Mouse (Mus musculus) frontal cortex, postnatal 14 days (tissue): Measurements from ENCODE around the gene Il17ra.

Experiments
- DNase-seq, 2 experiments: peaks; one replicate each; pipeline ENCODE4 v3.0.0; 2022; ENCODE audit warnings: low spot score in 2 of 2

Il17ra gene

DNA sequence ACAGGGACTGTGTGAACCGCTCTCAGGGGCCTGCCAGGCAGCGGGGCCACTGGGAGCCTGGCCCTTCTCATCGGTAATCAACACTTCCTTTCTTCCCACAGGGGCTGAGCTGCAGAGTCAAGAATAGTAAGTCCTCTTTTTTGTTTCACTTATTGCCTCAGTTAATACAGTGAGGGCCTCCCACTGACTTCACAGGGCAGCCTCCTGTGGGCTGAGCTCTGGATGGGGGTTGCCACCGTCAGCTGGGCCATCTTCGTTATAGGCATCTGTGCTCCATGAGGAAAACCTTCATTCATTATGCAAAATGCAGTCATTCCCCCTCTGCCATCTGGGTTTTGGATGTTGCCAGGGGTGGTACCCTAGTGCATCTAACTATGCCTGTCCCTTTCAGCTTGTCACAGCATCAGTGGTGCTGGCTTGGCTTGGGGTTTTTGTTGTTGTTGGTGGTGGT lies 9.0 kb downstream of the Il17ra start:
- DNase-seq: no peak

DNA sequence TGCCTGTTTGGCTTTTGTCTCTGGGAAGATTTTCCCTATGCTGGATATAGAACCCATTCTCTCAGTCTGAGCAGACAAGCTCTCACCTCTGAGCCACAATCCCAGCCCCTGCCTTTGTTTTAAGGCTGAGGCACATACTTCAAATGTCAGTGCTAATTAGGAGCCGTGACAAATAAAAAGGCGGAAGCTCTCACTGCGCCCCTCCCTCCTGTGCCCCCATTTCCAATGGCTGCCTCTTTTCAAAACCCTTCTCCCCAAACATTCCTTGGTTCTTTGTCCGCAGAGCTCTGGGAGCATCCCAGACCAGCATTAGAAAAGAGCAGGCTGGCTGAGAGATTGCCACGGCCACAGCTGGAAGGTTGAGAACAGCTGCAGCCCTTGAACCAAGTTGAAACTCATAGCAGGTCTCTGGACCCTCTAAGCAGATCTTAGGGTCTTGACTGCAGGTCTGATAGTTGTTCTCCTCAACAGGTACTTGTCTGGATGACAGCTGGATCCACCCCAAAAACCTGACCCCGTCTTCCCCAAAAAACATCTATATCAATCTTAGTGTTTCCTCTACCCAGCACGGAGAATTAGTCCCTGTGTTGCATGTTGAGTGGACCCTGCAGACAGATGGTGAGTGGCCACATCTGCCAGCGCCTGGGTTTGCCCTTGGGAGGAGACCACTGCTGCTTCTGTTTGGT lies 9.6 kb downstream of the Il17ra start:
- no peak for DNase-seq

DNA sequence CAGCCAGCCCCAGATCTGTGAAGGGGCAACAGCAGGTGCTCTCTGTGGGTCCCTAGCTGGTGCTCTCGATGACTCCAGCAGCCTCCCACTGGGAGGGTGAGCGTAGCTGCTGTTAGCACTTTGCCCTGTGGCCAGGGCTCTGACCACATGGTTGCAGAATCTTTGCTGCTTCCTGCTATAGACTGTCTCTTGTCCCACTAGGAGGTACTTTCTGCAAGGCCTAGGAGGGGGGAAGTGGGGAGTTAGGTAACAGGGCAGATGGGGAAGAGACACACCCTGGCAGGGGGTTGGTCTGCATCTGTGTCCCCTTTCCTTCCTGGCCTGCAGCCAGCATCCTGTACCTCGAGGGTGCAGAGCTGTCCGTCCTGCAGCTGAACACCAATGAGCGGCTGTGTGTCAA lies 10.4 kb downstream of the Il17ra start:
- DNase-seq: no peak

DNA sequence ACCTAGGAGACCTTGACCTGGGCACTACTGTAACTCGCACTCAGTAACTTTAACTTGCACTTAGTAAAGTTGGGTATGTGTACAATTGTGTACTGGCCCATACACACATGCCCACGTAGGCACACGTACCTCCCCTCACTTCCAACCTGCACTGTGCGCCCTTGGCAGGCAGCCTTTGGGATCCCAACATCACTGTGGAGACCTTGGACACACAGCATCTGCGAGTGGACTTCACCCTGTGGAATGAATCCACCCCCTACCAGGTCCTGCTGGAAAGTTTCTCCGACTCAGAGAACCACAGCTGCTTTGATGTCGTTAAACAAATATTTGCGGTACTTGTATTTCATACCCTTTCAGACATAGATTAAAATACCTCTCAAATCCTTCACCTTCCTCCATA lies 12.2 kb downstream of the Il17ra start:
- no peak for DNase-seq

DNA sequence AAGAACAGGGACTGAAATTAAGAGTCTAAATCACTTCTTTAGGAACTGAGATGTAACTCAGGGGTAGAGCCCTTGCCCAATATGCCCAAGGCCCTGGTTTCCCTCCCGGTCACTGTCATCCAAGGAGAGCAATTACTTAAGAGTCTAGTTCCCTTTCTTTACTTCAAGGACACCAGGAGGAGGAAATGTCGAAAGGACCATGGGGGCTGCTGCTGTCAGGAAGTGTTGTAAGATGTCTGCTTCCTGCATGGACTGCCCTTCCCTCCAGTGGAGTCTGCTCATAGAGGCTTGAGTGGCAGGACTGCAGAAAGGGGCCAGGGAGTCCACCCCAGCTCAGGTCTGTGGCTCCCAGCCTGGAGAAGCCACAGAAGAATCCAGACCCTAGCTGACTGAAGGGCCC lies 16.3 kb downstream of the Il17ra start:
- DNase-seq: no peak

DNA sequence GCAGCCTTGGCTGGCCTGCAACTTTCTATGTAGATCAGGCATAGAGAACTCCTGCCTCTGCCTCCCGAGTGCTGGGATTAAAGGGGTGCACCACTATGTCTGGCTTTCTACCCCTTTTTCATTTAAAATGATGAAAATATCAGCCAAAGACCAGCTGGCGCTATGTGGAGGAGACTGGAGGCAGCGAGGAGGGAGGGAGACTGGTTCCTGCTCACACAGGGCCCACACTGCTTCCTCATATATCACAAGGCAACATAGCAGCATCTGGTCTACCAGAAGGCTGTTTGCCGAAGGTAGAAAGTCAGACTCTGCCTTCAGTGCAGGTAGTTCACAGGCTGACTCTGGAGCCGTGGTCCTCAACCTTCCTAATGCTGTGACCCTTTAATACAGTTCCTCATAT lies 17.3 kb downstream of the Il17ra start:
- DNase-seq: no peak

DNA sequence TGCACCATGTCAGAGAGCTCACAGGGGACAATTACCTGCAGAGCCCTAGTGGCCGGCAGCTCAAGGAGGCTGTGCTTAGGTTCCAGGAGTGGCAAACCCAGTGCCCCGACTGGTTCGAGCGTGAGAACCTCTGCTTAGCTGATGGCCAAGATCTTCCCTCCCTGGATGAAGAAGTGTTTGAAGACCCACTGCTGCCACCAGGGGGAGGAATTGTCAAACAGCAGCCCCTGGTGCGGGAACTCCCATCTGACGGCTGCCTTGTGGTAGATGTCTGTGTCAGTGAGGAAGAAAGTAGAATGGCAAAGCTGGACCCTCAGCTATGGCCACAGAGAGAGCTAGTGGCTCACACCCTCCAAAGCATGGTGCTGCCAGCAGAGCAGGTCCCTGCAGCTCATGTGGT lies 18.5 kb downstream of the Il17ra start:
- DNase-seq: no peak

DNA sequence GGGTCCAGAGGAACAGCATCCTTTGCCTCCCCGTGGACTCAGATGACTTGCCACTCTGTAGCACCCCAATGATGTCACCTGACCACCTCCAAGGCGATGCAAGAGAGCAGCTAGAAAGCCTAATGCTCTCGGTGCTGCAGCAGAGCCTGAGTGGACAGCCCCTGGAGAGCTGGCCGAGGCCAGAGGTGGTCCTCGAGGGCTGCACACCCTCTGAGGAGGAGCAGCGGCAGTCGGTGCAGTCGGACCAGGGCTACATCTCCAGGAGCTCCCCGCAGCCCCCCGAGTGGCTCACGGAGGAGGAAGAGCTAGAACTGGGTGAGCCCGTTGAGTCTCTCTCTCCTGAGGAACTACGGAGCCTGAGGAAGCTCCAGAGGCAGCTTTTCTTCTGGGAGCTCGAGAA lies 19.0 kb downstream of the Il17ra start:
- no peak for DNase-seq

DNA sequence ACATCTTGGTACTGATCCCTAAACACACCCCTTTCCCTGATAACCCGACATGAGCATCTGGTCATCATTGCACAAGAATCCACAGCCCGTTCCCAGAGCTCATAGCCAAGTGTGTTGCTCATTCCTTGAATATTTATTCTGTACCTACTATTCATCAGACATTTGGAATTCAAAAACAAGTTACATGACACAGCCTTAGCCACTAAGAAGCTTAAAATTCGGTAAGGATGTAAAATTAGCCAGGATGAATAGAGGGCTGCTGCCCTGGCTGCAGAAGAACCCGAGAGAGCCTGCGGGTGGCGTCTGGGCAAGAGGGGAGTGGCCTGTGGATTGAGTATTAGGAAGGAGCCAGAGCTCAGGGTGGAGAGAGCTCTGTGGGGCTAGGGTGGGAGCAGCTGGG lies 19.7 kb downstream of the Il17ra start:
- DNase-seq: no peak

DNA sequence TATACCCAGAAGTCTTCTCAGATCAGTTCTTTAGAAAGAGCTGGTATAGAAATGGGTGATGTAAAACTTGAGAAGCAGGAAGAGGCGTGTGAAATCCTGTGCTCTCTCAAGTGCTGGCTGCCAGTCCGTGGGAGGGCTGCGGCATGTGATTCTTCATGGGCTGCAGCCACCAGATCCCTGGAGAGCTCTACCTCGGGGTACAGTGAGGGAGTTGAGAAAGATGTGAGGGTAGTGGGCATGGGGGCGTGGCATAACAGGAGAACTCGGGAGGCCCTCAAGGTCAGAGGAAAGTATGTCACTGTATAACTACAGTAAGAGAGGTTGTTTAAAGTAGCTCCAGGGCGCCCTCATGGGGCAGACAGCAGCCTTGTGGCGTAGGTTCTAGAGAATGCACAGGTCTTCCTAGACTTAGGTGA lies 20.2 kb downstream of the Il17ra start:
- no peak for DNase-seq

DNA sequence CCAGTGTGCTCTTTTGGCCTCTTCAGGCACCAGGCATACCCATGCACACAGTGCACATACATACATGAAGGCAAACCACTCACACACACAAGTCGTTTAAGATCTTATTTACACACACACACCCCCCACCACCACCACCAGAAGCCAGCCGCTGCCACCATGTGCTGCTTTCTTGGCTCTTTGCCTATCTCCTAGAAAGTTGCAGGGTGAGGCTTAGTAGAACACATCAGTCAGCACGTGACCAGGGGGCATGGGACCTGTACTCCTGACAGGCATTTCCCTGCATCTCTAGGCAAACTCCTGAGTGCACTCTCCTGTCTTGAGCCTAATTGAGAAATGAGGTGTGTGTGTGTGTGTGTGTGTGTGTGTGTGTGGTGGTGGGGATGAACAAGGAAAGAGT lies 22.0 kb downstream of the Il17ra start:
- DNase-seq: no peak

DNA sequence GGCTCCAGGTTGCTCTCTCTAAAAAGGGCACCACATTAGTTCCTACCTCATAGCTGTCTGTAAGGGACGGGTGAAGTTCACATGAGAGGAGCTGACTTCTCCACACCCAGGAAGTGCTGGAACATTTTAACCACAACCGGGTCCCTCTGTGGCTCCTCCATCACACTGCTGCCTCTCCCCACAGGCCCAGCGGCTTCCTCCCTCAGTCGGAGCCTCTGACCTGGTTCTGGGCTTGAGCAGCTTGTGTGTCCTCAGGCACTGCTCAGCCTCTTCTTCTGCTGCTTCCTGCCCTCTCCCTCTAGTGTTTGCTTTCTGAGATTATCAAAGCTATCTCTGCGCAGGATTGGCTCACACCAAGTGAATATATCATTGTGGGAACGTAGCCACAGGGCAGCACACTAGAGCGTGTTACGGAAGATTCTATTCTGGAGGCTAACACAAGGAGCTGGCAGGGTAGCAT lies 23.0 kb downstream of the Il17ra start:
- DNase-seq: no peak

DNA sequence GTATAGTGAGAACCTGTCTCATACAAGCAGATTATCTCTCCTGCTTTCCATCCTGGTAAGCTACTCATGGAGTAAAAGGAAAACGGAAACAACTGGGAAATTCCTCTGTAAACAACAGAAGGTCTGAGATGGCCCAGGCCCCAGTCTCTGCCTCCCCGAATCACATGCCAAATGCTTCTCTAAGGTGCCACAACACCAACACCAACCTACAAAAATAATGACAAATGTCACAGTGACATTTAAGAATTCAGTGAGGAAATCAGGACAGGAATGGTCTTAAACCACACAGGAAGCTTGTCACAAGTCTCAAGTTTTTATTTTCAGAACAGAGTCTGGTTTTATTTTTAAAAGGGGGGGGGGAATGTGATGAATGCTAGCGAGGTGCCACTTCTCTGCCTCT lies 25.6 kb downstream of the Il17ra start:
- DNase-seq: no peak

DNA sequence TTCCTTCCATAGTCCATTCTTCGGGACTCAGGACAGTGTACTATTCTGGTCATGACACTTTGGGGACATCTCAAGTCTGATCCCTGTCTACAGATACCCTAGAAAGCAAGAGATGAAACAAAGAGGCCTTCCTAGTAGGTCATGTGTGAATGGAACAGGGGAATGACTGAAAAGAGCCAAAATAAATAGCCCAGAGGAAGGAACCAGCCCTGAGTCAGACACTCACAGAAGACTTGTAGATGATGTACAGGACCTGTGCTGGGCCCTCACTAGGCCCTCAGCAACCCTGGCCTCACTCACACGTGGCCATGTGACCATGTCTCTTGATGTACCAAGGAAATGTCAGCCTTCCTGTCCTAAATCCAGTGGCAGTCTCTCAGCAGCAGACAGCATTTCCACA lies 26.4 kb downstream of the Il17ra start:
- no peak for DNase-seq

DNA sequence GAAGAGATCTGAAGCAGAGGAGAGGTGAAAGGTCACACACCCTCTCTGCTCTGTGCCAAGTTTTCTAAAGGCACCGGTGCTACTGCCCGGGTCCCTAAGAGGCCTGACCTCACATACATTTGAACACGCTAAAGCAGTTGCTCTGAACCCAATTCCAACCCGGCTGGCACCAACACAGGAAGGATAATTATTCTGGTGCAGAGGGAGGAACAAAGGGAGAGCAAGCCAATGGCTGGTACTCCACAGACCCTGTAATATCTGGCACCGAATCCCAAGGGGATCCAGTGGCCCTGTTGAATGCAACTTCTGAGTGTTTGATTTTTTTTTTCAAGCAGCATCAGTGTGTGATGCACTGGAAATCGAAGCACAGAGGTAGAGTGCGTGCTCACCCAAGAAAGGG lies 28.0 kb downstream of the Il17ra start:
- DNase-seq: no peak

DNA sequence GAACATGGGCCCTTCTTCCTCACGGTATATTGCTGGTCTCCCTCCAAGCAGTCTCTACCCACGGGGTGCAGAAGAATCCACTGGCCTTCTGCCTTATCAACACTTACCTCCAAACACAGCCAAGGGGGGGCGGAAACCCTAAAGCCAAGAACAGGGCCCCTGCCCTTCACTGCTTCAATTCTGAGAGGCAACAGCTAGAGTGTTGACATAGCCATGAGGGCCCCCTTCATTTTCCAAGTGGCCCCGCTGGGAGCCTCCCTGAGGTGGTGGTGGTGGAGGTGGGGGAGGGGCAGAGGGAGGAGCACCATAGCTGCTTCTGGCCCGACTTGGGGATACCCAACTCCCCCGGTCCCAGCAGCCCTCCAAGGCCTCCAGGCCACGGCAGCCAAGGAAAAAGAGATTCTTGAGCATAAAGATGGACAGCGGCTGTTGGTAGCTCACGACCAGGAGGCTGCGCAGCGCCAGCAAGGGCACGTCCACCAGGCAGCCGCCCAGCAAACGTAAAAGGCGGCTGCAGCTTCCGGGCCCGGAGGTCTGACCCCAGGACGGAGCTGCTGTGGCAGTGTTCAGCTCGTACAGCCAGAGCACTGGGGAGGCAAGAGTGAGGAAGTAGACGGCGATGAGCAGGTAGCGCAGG lies 28.9 kb downstream of the Il17ra start:
- DNase-seq: no peak

DNA sequence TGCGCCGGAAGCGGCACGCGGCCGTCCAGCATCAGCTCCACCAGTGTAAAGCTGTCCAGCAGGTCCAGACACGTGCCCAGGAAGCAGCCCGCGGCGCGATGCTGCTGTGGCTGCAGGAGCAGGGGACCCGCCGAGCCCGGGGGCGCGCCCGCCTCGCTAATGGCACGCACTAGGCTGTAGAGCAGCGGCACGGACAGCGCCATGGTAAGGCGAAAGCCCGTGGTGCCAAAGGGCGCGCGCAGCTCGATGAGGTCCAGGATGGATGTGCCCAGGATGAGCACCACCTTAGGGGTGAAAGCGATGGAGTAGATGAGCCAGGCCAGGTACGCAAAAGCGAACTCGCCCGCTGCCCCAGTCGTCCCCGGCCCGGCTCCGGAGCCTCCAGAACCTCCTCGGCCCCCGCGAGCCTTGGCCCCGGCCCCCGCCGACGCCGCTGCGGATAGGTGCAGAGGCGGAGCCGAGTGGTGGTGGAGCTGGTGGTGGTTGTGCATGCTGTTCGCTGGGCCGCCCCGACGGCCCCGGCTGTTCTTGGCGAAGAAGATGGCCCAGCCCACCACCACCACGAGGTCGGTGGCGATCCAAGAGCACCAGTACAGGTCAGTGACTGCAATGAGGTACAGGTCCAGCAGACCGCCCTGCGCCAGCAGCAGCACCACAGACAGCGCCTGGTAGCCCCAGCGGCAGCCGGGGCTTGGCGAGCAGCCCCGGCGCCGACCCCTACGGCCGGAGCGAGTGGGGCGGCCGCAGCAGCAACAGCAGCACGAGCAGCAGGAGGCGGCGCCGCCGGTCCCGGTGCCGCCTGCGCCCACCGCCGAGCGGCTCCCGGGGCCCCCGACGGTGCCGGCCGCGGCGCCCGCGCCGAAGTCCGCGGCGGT lies 29.7 kb downstream of the Il17ra start:
- DNase-seq: no peak

DNA sequence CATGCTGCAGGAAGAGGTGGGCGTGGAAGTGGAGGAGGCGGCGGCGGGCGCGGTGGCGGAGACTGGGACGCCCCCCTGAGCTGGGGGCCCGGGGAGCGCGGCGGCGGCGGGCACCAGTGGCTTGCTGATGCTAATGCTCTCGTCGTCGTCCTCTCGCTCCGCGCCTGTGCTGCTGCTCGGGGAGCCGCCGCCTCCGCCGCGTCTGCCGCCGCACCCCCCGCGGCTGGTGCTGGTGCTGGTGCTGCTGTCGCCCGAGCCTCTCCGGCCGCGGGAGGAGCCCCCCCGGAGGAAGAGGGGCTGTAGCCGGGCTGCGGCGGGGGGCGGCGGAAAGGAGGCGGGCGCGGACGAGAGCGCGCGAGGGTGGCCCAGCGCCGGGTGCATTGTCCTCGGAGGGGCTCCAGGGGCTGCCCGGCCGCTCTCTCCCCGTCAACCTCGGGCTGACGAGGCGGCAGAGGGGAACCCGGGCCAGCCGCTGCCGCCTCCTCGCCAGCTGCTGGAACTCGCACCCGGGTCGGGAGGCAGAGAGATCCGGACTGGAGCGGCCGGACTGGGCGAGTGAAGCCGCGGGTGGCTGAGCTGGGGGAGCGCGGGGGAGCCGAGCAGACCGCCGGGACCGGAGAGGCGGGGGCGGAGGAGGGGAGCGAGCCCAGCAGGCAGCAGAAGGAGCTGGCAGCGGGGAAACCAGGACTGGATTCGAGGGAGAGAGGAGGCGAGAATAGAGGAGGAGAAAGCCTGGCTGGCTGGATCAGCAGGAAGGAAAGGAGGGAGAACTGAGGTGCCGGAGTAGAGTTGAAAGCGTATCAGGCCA lies 30.5 kb downstream of the Il17ra start, which contains the start of gene Tmem121b:
TSS of gene Tmem121b (minus strand) at position 434 of the 808 bp plus-strand sequence.
- DNase-seq: peak; percentile 85 to 86

DNA sequence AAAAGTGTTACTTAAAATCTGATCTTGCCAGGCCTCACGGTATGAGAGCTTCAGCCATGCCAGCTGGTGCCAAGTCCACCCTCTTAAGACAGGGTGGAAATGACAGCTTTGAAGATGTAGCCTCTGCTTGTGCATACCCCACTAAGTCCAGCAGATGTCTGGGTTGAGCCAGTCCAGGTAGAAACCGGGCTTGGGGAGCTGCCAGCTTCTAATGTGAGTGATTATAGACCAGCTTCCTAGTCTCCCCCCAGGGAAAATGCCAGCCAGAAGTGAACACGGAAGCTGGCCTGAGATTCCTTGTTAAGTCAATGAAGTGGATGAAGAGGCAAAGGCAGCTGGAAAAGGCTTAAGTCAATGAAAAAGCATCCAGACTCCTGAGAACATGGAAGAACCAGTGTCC lies 33.5 kb downstream of the Il17ra start:
- no peak for DNase-seq

DNA sequence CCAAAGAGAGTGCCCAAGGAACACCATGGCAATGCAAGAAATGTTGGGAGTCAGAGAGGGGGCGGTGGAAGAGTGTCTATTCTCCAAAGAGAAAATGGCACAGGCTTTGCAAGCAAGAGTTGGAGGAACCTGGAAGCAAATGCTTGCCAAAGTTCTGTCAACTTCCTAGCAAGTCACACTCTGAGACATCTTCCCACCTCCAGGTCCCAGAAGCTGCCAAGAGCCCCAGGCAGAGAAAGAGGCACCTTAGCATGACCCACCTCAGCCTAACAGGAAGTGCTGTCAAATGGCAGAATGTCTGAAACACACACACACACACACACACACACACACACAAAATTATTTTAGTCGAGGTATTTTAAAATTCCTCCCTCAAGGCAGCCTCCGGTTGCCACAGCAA lies 41.0 kb downstream of the Il17ra start:
- DNase-seq: no peak

DNA sequence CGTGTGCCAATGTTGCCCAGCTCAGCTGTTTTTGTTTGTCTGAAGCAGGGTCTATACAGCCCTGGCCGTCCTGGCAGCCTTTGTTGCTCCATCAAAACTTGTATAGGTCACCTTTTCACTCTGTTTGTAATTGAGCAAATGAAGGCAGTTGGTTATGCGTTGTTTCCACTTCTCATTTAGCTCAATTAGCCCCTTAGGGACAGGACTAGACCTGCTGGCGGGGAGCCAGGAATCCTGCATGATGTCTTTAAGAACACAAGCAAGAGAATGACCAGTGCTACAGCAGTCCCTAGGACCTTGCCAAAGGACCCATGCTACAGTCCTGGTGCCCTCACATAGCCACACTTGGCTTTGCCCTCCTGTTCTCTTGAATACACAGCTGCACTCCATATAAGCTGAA lies 42.5 kb downstream of the Il17ra start:
- no peak for DNase-seq

DNA sequence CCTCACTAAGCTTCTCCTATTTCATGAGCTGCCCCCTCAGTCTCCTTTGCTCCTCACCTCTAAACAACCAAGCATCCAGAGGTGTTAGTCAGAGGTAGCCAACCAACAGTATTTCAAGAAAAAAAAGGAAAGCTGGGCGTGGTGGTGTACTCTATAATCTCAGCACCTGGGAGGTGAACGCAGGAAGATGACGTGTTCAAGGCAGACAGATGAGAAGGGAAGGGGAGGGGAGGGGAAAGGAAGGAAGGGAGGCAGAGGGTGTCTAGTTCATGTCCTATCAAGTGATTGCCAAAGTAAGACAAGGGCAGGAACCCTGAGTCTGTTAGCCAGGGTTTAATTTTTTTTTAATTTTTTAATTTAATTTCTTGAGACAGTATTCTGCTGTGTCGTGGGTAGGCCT lies 45.6 kb downstream of the Il17ra start:
- DNase-seq: no peak
